Mouse (Mus musculus) monocyte, adult 5-6 weeks (primary cell): ENCODE data around the gene Nr1h4. TPM values are rescaled to one million over a fixed set of nuclear protein-coding genes. Genes with fewer than 3 reads are reported as not detected.

Experiments used
- ATAC-seq: fragments of 153-309, 156-312 bp; replicated peaks from 2 replicates; pipeline ENCODE4 v1.8.0; 2017; ENCODE audit warnings: mild to moderate bottlenecking; ENCODE audit not compliant: low TSS enrichment, insufficient number of reproducible peaks, severe bottlenecking, poor library complexity, low FRiP score
- total RNA-seq: library from RNA; stranded (forward); fragments of 200-1000, 200-491, 200-594 nt; gene quantifications from 3 replicates; pipeline ENCODE4 v1.2.3, GENCODE M21; 2017

Nr1h4 gene
- total RNA-seq, 1 experiment from 2014 or later = not detected

GRCm38 (mm10) chr10:89527054-89527453, 6.3 kb downstream of the Nr1h4 start:
- no peak for ATAC-seq

- ATAC-seq = no peak
Measured at GRCm38 (mm10) chr10:89525823-89526222, 7.6 kb downstream of the Nr1h4 start.

GRCm38 (mm10) chr10:89522481-89522880, 10.9 kb downstream of the Nr1h4 start:
- ATAC-seq = no peak

- no peak for ATAC-seq
Measured at GRCm38 (mm10) chr10:89521790-89522431, 11.5 kb downstream of the Nr1h4 start.

- ATAC-seq = no peak
Measured at GRCm38 (mm10) chr10:89520381-89520780, 13.0 kb downstream of the Nr1h4 start.

- ATAC-seq = no peak
Measured at GRCm38 (mm10) chr10:89519226-89519625, 14.2 kb downstream of the Nr1h4 start.

GRCm38 (mm10) chr10:89518365-89518764, 15.0 kb downstream of the Nr1h4 start:
- no peak for ATAC-seq

- no peak for ATAC-seq
Measured at GRCm38 (mm10) chr10:89515813-89516212, 17.6 kb downstream of the Nr1h4 start.

GRCm38 (mm10) chr10:89512562-89512961, 20.8 kb downstream of the Nr1h4 start:
- no peak for ATAC-seq

GRCm38 (mm10) chr10:89510547-89510946, 22.8 kb downstream of the Nr1h4 start:
- ATAC-seq = no peak

GRCm38 (mm10) chr10:89508567-89508966, 24.8 kb downstream of the Nr1h4 start:
- ATAC-seq = no peak

GRCm38 (mm10) chr10:89506479-89506878, 26.9 kb downstream of the Nr1h4 start:
- ATAC-seq = no peak

GRCm38 (mm10) chr10:89505592-89505955, 27.8 kb downstream of the Nr1h4 start:
- no peak for ATAC-seq

GRCm38 (mm10) chr10:89504952-89505591, 28.3 kb downstream of the Nr1h4 start:
- ATAC-seq = no peak

- no peak for ATAC-seq
Measured at GRCm38 (mm10) chr10:89502986-89503560, 30.3 kb downstream of the Nr1h4 start.

- ATAC-seq = no peak
Measured at GRCm38 (mm10) chr10:89501902-89502301, 31.5 kb downstream of the Nr1h4 start.

GRCm38 (mm10) chr10:89495537-89495936, 37.8 kb downstream of the Nr1h4 start:
- ATAC-seq = no peak

GRCm38 (mm10) chr10:89491321-89491720, 42.1 kb downstream of the Nr1h4 start:
- ATAC-seq = no peak

GRCm38 (mm10) chr10:89490250-89490649, 43.1 kb downstream of the Nr1h4 start:
- no peak for ATAC-seq

- ATAC-seq = no peak
Measured at GRCm38 (mm10) chr10:89489459-89489858, 43.9 kb downstream of the Nr1h4 start.
